Comparison of ENCODE assay signal across 9 mouse cellular contexts in the genomic region with DNA sequence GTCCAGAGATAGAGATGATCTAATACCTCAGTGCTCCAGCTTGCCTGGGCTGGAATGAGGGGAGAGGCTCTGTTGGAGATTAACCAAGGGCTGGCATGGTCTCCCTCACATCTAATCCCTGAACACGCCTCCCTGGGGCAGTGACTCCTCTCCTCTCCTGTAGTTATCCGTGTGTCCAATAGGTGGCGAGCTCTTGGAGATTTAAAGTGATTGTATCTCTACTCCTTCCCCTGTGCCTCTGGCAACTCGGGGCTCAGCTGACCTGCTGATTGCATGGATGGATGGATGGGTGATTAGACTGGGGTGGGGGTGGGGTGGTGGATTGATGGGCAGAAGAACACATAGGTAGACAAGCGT. TPM values are rescaled to one million over a fixed set of nuclear protein-coding genes. Genes with fewer than 3 reads are reported as not detected.
DNase-seq lines count a peak whose midpoint lies in the region; ATAC-seq and TF ChIP-seq lines count a peak whose summit lies in the region.
"Had no signal": no experiment of that assay in that cellular context is flagged by ENCODE, and none has a peak within 500 bp of the region (broad histone marks: within the 10 kb centered on the region; RNA-seq: fewer than 3 reads in every experiment).

No protein-coding gene starts in this region.

- ATAC-seq in frontal cortex, adult (ENCODE audit: low TSS enrichment) = peak; percentile 36; the same call in 1 of the 2 replicates

- DNase-seq in frontal cortex, postnatal 14 days (ENCODE audit: low spot score in 2 of 2) = no peak
- DNase-seq in A20 (ENCODE audit: low read depth, low spot score) = peak; percentile 79
- peak; percentile 67 for DNase-seq in brain, embryonic 14.5 days (ENCODE audit: low read depth)
- DNase-seq in gastrocnemius, postnatal 10 days = peak; percentile 80
- peak; percentile 81 for DNase-seq in kidney, postnatal 10 days
- DNase-seq in lung, postnatal 36 days = peak; percentile 86
- peak; percentile 69 for DNase-seq in thymus, postnatal 4 days

- no peak for TF ChIP-seq POLR2A in brain, embryonic 14.5 days (IDR thresholded peaks at IDR 0.05; ENCODE audit: borderline replicate concordance, extremely low read depth, insufficient read depth, insufficient read length, poor library complexity, severe bottlenecking)

- TF ChIP-seq CTCF in brain, embryonic 14.5 days (IDR thresholded peaks at IDR 0.05; ENCODE audit: borderline replicate concordance, extremely low read depth, insufficient read depth, insufficient read length) = peak; percentile 65; the same call in 1 of the 2 replicates

RNA-seq across cellular contexts. Expression of a gene that starts 9.9 kb away (rescaled TPM):
- 2.0 and 4.0 TPM in 2 replicates for polyA plus RNA-seq in brain, embryonic 14.5 days (2012; rRNA removed)
- total RNA-seq in gastrocnemius, postnatal 10 days (2021) = 100 to 1,000 TPM; 102 to 133 TPM

RNA-seq across cellular contexts. Expression of a gene that starts 24.8 kb away (rescaled TPM):
- 1.8 and 3.8 TPM in 2 replicates for polyA plus RNA-seq in brain, embryonic 14.5 days (2012; rRNA removed)
- under 1 TPM in 1 of 2 experiments, not detected in 1; 0.18 TPM for total RNA-seq in gastrocnemius, postnatal 10 days (2021)

RNA-seq across cellular contexts. Expression of a gene that starts 30.3 kb away (rescaled TPM):
- polyA plus RNA-seq in brain, embryonic 14.5 days (2012; rRNA removed) = 5.2 and 6.8 TPM in 2 replicates
- 10 to 100 TPM; 25.9 to 26.0 TPM for total RNA-seq in gastrocnemius, postnatal 10 days (2021)

RNA-seq across cellular contexts. Expression of a gene that starts 33.6 kb away (rescaled TPM):
- polyA plus RNA-seq in brain, embryonic 14.5 days (2012; rRNA removed) = 11.6 and 13.1 TPM in 2 replicates
- 10 to 100 TPM; 42.5 to 44.6 TPM for total RNA-seq in gastrocnemius, postnatal 10 days (2021)

RNA-seq across cellular contexts. Expression of a gene that starts 36.6 kb away (rescaled TPM):
- 0.06 and 0.29 TPM in 2 replicates for polyA plus RNA-seq in brain, embryonic 14.5 days (2012; rRNA removed)
- total RNA-seq in gastrocnemius, postnatal 10 days (2021) = under 1 TPM; 0.23 to 0.49 TPM
- total RNA-seq: left cerebral cortex, postnatal 10 days had no signal

Comparison
In these comparisons a context has a peak if more than half of its experiments do, and no peak if none do; other contexts are left out.
1. DNase-seq: peak in A20 (single experiment), brain, embryonic 14.5 days (single experiment), gastrocnemius, postnatal 10 days (single experiment), kidney, postnatal 10 days (single experiment), lung, postnatal 36 days (single experiment) and thymus, postnatal 4 days (single experiment); none in frontal cortex, postnatal 14 days (0 of 2).